Mouse (Mus musculus): ENCODE measurements around the gene Smarca4.
"Not testable (repeated sequence)": the region's sequence is repeated elsewhere in the genome, so short reads cannot be mapped to it uniquely, and the experiment has no call there.

GRCm38 (mm10) chr9:21699280-21699679, 83.3 kb downstream of the Smarca4 start:
- TF ChIP-seq CTCF (IDR thresholded peaks at IDR 0.05; ENCODE audit: low read depth, low read length); POLR2A (IDR thresholded peaks at IDR 0.05; ENCODE audit: borderline replicate concordance, low read depth, low read length): not testable (repeated sequence)

All from bone marrow macrophage, adult 2 months (primary cell).